Comparison of ENCODE assay signal across 8 mouse cellular contexts in genomic region chr3:41563211-41563931, GRCm38 (mm10). TPM values are rescaled to one million over a fixed set of nuclear protein-coding genes. Genes with fewer than 3 reads are reported as not detected.
A peak's percentile ranks its signal among the peaks of the same experiment; 100 is the strongest.
DNase-seq lines count a peak whose midpoint lies in the region; ATAC-seq lines count a peak whose summit lies in the region.

No protein-coding gene starts in this region.

- intact Hi-C loops in gastrocnemius, postnatal 36 days (cut with DNase I), result loop anchor here (10.0 kb wide), 3 partner anchors 199 to 379 kb away; no protein-coding TSS in a partner anchor
- intact Hi-C loops in left cerebral cortex, postnatal 36 days (cut with DNase I), result loop anchor here (1.0 to 5.0 kb wide), 2 partner anchors 336 to 381 kb away; no protein-coding TSS in a partner anchor

- no peaks in the 10 kb centered on the region for H3K9me3 ChIP-seq in intestine, embryonic 16.5 days (ENCODE audit: control insufficient read depth, low read length)
- H3K9me3 ChIP-seq in midbrain, embryonic 10.5 days (replicated peaks), result no peaks in the 10 kb centered on the region

- H3K27ac ChIP-seq in intestine, embryonic 16.5 days (ENCODE audit: low read length), result peak overlapping the region; percentile 97
- H3K27ac ChIP-seq in midbrain, embryonic 10.5 days (replicated peaks), result peak overlapping the region; percentile 98

- H3K27me3 ChIP-seq in intestine, embryonic 16.5 days (replicated peaks; ENCODE audit: control insufficient read depth, insufficient read depth, low read length), result no peaks in the 10 kb centered on the region
- peaks cover 9% of the 10 kb centered on the region; the same call in 1 of the 2 replicates for H3K27me3 ChIP-seq in midbrain, embryonic 10.5 days (ENCODE audit: low read depth, poor library complexity, severe bottlenecking)

- peaks cover 7% of the 10 kb centered on the region; the same call in 1 of the 2 replicates for H3K4me1 ChIP-seq in intestine, embryonic 16.5 days (ENCODE audit: control insufficient read depth, insufficient read depth, low read length)
- H3K4me1 ChIP-seq in midbrain, embryonic 10.5 days, result peaks cover 32% of the 10 kb centered on the region

- peak; percentile 80 to 84 for DNase-seq in adrenal gland, adult 18-20 months (ENCODE audit: low spot score in 2 of 2)
- DNase-seq in embryo, embryonic 11 days, result peak; percentile 89
- DNase-seq in gastrocnemius, postnatal 36 days, result peak; percentile 66 to 71
- peak; percentile 74 for DNase-seq in left cerebral cortex, postnatal 36 days (ENCODE audit: low spot score in 2 of 2)
- DNase-seq in midbrain, embryonic 10.5 days (ENCODE audit: low spot score), result peak; percentile 85
- peak; percentile 80 for DNase-seq in right cerebral cortex, postnatal 4 days
- peak; percentile 85 for DNase-seq in yolk sac, embryonic 10.5 days (ENCODE audit: low spot score)

- under 1% methylated on average over 74 of the region's 81 CpGs for WGBS in intestine, embryonic 16.5 days
- 2% methylated on average over 81 of the region's 81 CpGs for WGBS in midbrain, embryonic 10.5 days

- peak overlapping the region; percentile 90 for H3K9ac ChIP-seq in intestine, embryonic 16.5 days (ENCODE audit: low read depth, low read length)

- H3K4me2 ChIP-seq in intestine, embryonic 16.5 days (ENCODE audit: low read depth, low read length), result peak overlapping the region; percentile 79

- peak overlapping the region; percentile 83 for H3K4me3 ChIP-seq in intestine, embryonic 16.5 days (ENCODE audit: low read length)
- H3K4me3 ChIP-seq in midbrain, embryonic 10.5 days, result peak overlapping the region; percentile 81

- ATAC-seq in intestine, embryonic 16.5 days, result peak; percentile 76

- H3K36me3 ChIP-seq in intestine, embryonic 16.5 days (ENCODE audit: control insufficient read depth, insufficient read depth, low read length), result no peaks in the 10 kb centered on the region
- no peaks in the 10 kb centered on the region for H3K36me3 ChIP-seq in midbrain, embryonic 10.5 days

RNA-seq across cellular contexts. Expression of gene Jade1, which starts 7.8 kb away (rescaled TPM):
- total RNA-seq in adrenal gland, adult 18-20 months (2021), result 10 to 100 TPM; 42.0 to 46.9 TPM
- 10 to 100 TPM; 21.3 to 25.4 TPM for total RNA-seq in gastrocnemius, postnatal 36 days (2021)
- polyA plus RNA-seq in intestine, embryonic 16.5 days (2015; fragmentation: Nextera tagmentation; extraction: Ambion mirVana), result 14.8 and 16.9 TPM in 2 replicates
- total RNA-seq in left cerebral cortex, postnatal 36 days (2021), result 10 to 100 TPM; 39.6 to 46.6 TPM
- 17.7 and 17.9 TPM in 2 replicates for polyA plus RNA-seq in midbrain, embryonic 10.5 days (2016; fragmentation: Nextera tagmentation; extraction: Ambion mirVana)

Comparison
In these comparisons a context has a peak if more than half of its experiments do, and no peak if none do; other contexts are left out.
1. Peak in every context shown above with its lines: DNase-seq, ATAC-seq, H3K4me3 ChIP-seq and H3K27ac ChIP-seq.